Mouse (Mus musculus) liver, embryonic 15.5 days (tissue): ENCODE measurements around the gene Mkln1. TPM values are rescaled to one million over a fixed set of nuclear protein-coding genes. Genes with fewer than 3 reads are reported as not detected.

Source experiments
- ATAC-seq: fragments of 200-750 bp; cut with Nextera tagmentation; 2 replicates; pipeline ENCODE4 v1.8.0; 2017; ENCODE audit warnings: moderate number of reproducible peaks, mild to moderate bottlenecking, moderate library complexity; ENCODE audit not compliant: insufficient read depth
- H3K27ac ChIP-seq: fragments of 300-500 bp; sonication (generic); replicated peaks from 2 replicates; pipeline ENCODE4 v1.5.1; 2015; ENCODE audit warnings: mild to moderate bottlenecking, inconsistent platforms
- H3K27me3 ChIP-seq: fragments of 300-500 bp; sonication (generic); 2 replicates; pipeline ENCODE4 v1.6.1; 2015; ENCODE audit warnings: mild to moderate bottlenecking, inconsistent platforms
- H3K36me3 ChIP-seq: fragments of 300-500 bp; sonication (generic); replicated peaks from 2 replicates; pipeline ENCODE4 v1.6.1; 2015; ENCODE audit warnings: moderate library complexity, mild to moderate bottlenecking, inconsistent platforms
- H3K4me1 ChIP-seq: fragments of 300-500 bp; sonication (generic); replicated peaks from 2 replicates; pipeline ENCODE4 v1.6.1; 2015; ENCODE audit warnings: inconsistent platforms
- H3K4me2 ChIP-seq: fragments of 300-500 bp; sonication (generic); 2 replicates; pipeline ENCODE4 v1.6.1; 2015; ENCODE audit warnings: moderate library complexity, mild to moderate bottlenecking, inconsistent platforms
- H3K4me3 ChIP-seq: fragments of 300-500 bp; sonication (generic); replicated peaks from 2 replicates; pipeline ENCODE4 v1.5.1; 2015; ENCODE audit warnings: mild to moderate bottlenecking, inconsistent platforms
- H3K9ac ChIP-seq: fragments of 300-500 bp; sonication (generic); 2 replicates; pipeline ENCODE4 v1.6.1; 2015; ENCODE audit warnings: moderate library complexity, mild to moderate bottlenecking, inconsistent platforms
- H3K9me3 ChIP-seq: fragments of 300-500 bp; sonication (generic); replicated peaks from 2 replicates; pipeline ENCODE4 v1.6.1; 2016; ENCODE audit warnings: inconsistent platforms
- WGBS: fragments of 180-500 bp; shearing (Covaris S2); methylation state at CpG from one replicate; pipeline ENCODE4 v1.1.7; 2015; ENCODE audit warnings: mixed read lengths; ENCODE audit not compliant: insufficient replicate concordance; 5-methylcytosine and 5-hydroxymethylcytosine counted together
- polyA plus RNA-seq: library from polyadenylated mRNA; unstranded; fragments of >200 nt; fragmentation: Nextera tagmentation; extraction: Ambion mirVana; gene quantifications from 2 replicates; pipeline ENCODE4 v1.2.1, GENCODE M21; 2015

The Mkln1 gene
- polyA plus RNA-seq, 1 experiment from 2014 or later = 133 TPM

- peaks cover 44% of the 10 kb centered on the region for H3K4me1 ChIP-seq
- peak; percentile 17; the same call in 1 of the 2 replicates for ATAC-seq
- no peaks in the 10 kb centered on the region for H3K9me3 ChIP-seq
- no peaks in the 10 kb centered on the region for H3K27me3 ChIP-seq
- WGBS = 31% methylated on average over 2 of the region's 2 CpGs
- H3K4me2 ChIP-seq = no peak overlapping the region
- peaks cover 15% of the 10 kb centered on the region; the same call in 1 of the 2 replicates for H3K36me3 ChIP-seq
- H3K4me3 ChIP-seq = no peak overlapping the region
- peak overlapping the region; percentile 78 for H3K27ac ChIP-seq
- H3K9ac ChIP-seq = no peak overlapping the region
Measured at GRCm38 (mm10) chr6:31518338-31518698, 119.8 kb downstream of the Mkln1 start.

- H3K9ac ChIP-seq = no peak overlapping the region
- peak; percentile 85 for ATAC-seq
- peaks cover 19% of the 10 kb centered on the region for H3K36me3 ChIP-seq
- H3K4me2 ChIP-seq = 0 out of 2 replicates have a peak overlapping the region, but pooled peaks have one; percentile 16
- peak overlapping the region; percentile 78 for H3K27ac ChIP-seq
- no peaks in the 10 kb centered on the region for H3K9me3 ChIP-seq
- H3K27me3 ChIP-seq = no peaks in the 10 kb centered on the region
- no peak overlapping the region for H3K4me3 ChIP-seq
- WGBS = 30% methylated on average over 8 of the region's 8 CpGs
- H3K4me1 ChIP-seq = peaks cover 44% of the 10 kb centered on the region
Measured at GRCm38 (mm10) chr6:31519001-31519471, 120.5 kb downstream of the Mkln1 start.

DNA sequence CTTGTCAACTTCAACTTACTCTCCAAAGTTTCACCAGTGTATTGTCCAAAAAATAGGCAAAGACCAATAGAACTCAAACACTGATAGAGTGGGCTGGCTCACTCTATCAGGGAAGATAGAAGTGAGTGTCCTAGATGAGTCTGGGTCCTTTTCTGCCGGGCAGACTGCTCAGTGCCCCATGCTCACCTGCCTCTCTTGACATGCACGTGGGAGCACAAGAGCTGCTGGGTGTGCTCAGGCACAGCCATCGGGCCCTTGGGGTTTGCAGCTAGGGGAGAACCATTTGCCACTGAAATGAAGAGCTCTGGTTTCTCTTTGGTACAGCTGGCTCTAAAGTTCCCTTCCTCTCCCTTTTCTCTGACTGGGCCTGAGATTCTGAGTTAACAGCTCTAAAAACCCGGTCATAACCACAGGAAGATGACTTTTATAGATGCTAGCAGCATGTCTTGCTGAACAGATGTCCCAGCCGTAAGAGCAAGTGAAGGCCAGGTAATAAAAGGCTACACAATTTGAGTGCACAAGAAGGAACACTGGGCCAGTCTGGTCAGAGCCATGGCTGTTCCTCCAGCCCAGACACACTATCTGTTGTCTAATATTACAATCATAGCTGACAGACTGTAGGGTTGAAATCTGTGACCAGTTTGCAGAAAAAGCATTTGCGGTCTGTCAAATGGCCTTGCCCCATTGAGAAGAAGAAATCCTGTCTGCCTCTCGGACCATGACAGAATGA is 122.1 kb downstream of the Mkln1 start:
- no peak overlapping the region for H3K27ac ChIP-seq
- no peaks in the 10 kb centered on the region for H3K9me3 ChIP-seq
- no peak overlapping the region for H3K4me3 ChIP-seq
- 73% methylated on average over 7 of the region's 7 CpGs for WGBS
- no peak overlapping the region for H3K9ac ChIP-seq
- peaks cover 14% of the 10 kb centered on the region for H3K36me3 ChIP-seq
- H3K4me2 ChIP-seq = no peak overlapping the region
- H3K4me1 ChIP-seq = peaks cover 37% of the 10 kb centered on the region
- H3K27me3 ChIP-seq = no peaks in the 10 kb centered on the region
- no peak for ATAC-seq

DNA sequence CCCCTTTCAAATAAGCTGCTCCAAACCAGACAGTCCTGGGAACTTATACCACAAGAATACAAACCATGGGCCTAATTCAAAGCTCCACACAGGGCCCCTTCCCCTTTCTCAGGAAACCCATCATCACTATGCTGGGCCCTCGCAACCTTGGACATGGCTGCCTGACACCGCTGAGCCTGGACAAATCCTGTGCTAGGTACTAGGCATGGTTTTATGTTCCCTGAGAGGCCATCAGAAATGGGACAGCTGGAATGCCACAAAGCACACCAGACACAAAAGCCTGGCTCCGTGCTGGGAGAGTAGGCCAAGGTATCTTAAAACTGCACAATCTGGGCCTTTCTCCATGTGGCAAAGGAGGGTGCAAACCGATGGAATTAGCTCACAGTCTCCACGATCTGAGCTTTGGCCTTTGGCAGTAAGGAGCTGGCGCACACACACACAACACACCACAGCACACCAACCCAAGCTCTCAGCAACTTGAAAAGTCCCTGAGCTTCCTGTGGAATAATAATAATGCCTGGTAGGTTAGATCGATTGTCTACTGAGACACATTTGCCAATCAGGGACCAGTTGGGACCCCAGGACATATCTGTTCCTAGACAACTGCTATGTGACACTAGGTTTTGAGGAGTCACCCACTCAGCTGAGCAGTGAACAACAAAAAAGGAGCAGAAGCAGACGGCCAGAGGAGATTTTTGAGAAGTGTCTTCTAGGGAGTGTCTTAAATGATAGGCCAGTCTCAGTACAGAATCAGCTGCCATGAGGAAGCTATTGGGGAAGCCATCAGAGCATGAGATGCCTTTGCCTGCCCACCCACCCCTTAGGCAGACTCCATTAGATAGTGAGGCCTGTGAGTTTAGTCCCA is 123.2 kb downstream of the Mkln1 start:
- Histone ChIP-seq H3K36me3 (peaks cover 21% of the 10 kb centered on the region), H3K9ac (no peak overlapping the region), H3K27me3 (no peaks in the 10 kb centered on the region), H3K4me1 (peaks cover 37% of the 10 kb centered on the region), H3K27ac (no peak overlapping the region), H3K9me3 (no peaks in the 10 kb centered on the region), H3K4me2 (no peak overlapping the region), H3K4me3 (no peak overlapping the region)
- 80% methylated on average over 8 of the region's 8 CpGs for WGBS
- ATAC-seq = no peak

- no peak for ATAC-seq
- WGBS = 75% methylated on average over 4 of the region's 4 CpGs
- no peak overlapping the region for H3K4me3 ChIP-seq
- no peaks in the 10 kb centered on the region for H3K9me3 ChIP-seq
- H3K4me2 ChIP-seq = no peak overlapping the region
- H3K9ac ChIP-seq = no peak overlapping the region
- H3K36me3 ChIP-seq = peaks cover 21% of the 10 kb centered on the region
- no peaks in the 10 kb centered on the region for H3K27me3 ChIP-seq
- no peak overlapping the region for H3K27ac ChIP-seq
- peaks cover 29% of the 10 kb centered on the region for H3K4me1 ChIP-seq
Measured at GRCm38 (mm10) chr6:31522478-31522877, 123.9 kb downstream of the Mkln1 start.

- no peak overlapping the region for H3K9ac ChIP-seq
Measured at GRCm38 (mm10) chr6:31523039-31523438, 124.5 kb downstream of the Mkln1 start.

GRCm38 (mm10) chr6:31523657-31524056 is 125.1 kb downstream of the Mkln1 start:
- Histone ChIP-seq H3K27ac (no peak overlapping the region), H3K9ac (no peak overlapping the region), H3K4me3 (no peak overlapping the region), H3K4me2 (no peak overlapping the region), H3K4me1 (peaks cover 18% of the 10 kb centered on the region), H3K9me3 (no peaks in the 10 kb centered on the region), H3K36me3 (peaks cover 21% of the 10 kb centered on the region), H3K27me3 (no peaks in the 10 kb centered on the region)
- ATAC-seq = no peak
- WGBS = 86% methylated on average over 4 of the region's 4 CpGs

More at GRCm38 (mm10) chr6:31523039-31523438, 124.5 kb downstream of the Mkln1 start:
- Histone ChIP-seq H3K4me2 (no peak overlapping the region), H3K9me3 (no peaks in the 10 kb centered on the region), H3K4me1 (peaks cover 24% of the 10 kb centered on the region), H3K27ac (no peak overlapping the region), H3K4me3 (no peak overlapping the region), H3K27me3 (no peaks in the 10 kb centered on the region), H3K36me3 (peaks cover 21% of the 10 kb centered on the region)
- 75% methylated on average over 5 of the region's 5 CpGs for WGBS
- no peak for ATAC-seq

DNA sequence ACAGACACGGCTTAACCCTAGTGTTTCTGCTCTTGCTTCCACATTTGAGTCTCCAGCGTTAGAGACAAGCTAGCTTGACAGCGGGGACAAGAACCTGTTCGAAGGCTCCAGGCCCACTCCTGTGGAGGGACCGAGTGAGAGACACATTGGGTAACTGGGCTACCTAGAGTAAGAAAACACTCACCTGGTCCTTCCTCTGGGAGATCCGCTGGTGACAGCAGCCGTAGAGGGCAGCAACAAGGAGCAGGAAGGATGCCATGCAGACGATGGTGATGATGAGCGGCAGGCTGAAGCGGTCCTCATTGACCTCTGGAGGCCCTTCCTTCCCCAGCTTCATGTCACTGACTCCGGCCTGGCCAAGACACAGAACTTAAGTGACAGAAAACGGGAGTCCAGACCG is 125.6 kb downstream of the Mkln1 start:
- Histone ChIP-seq H3K27me3 (no peaks in the 10 kb centered on the region), H3K36me3 (peaks cover 21% of the 10 kb centered on the region), H3K4me1 (peaks cover 13% of the 10 kb centered on the region), H3K27ac (no peak overlapping the region), H3K4me2 (no peak overlapping the region), H3K9me3 (no peaks in the 10 kb centered on the region), H3K4me3 (no peak overlapping the region), H3K9ac (no peak overlapping the region)
- 84% methylated on average over 13 of the region's 13 CpGs for WGBS
- ATAC-seq = no peak

GRCm38 (mm10) chr6:31524647-31525046 is 126.1 kb downstream of the Mkln1 start:
- Histone ChIP-seq H3K9ac (no peak overlapping the region), H3K4me3 (no peak overlapping the region), H3K4me1 (peaks cover 8% of the 10 kb centered on the region), H3K9me3 (no peaks in the 10 kb centered on the region), H3K4me2 (no peak overlapping the region), H3K27me3 (no peaks in the 10 kb centered on the region), H3K36me3 (peaks cover 21% of the 10 kb centered on the region), H3K27ac (no peak overlapping the region)
- no peak for ATAC-seq
- 76% methylated on average over 8 of the region's 8 CpGs for WGBS

GRCm38 (mm10) chr6:31525231-31525900 is 126.8 kb downstream of the Mkln1 start:
- no peaks in the 10 kb centered on the region for H3K9me3 ChIP-seq
- H3K9ac ChIP-seq = no peak overlapping the region
- H3K27me3 ChIP-seq = no peaks in the 10 kb centered on the region
- H3K4me3 ChIP-seq = no peak overlapping the region
- peaks cover 3% of the 10 kb centered on the region; the same call in 1 of the 2 replicates for H3K4me1 ChIP-seq
- no peak overlapping the region for H3K4me2 ChIP-seq
- WGBS = 59% methylated on average over 6 of the region's 6 CpGs
- no peak overlapping the region for H3K27ac ChIP-seq
- peaks cover 21% of the 10 kb centered on the region for H3K36me3 ChIP-seq
- 0 out of 2 replicates have a peak, but pooled peaks have one; percentile 16 for ATAC-seq

DNA sequence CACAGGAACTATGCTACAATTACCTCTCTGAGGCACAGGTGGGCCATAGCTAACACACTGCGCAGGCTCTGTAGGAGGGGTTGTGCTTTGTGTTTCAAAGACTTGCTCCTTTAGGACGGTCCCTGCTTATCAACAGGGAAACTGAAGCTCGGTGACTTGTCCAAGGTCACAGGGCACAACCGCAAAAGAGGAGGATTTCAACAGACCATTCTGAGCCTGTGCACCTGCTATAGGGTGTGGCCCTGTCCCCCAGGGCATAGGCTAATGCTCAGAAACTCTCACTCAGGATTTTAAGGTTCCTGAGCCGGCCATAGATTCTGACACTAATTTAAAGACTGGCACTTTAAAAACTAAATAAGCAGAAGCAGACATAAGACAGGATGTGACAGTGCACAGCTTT is 128.4 kb downstream of the Mkln1 start:
- H3K4me2 ChIP-seq = no peak overlapping the region
- H3K27me3 ChIP-seq = no peaks in the 10 kb centered on the region
- ATAC-seq = no peak
- H3K36me3 ChIP-seq = peaks cover 21% of the 10 kb centered on the region
- no peaks in the 10 kb centered on the region for H3K9me3 ChIP-seq
- H3K4me3 ChIP-seq = no peak overlapping the region
- no peak overlapping the region for H3K9ac ChIP-seq
- H3K27ac ChIP-seq = no peak overlapping the region
- WGBS = 59% methylated on average over 5 of the region's 5 CpGs
- H3K4me1 ChIP-seq = no peaks in the 10 kb centered on the region; the same call in 1 of the 2 replicates
